Mouse (Mus musculus) kidney, adult 2 months (tissue): ENCODE measurements at regions not wholly inside any gene's neighbourhood (a gene's known extent, or its start where the extent isn't known, plus 50 kb on each side); places are given as distances from the start of the nearest gene placed in this dataset.

Experiments
- CTCF ChIP-seq: fragments of 200-500 bp; conservative IDR thresholded peaks from 2 replicates; pipeline ENCODE4 v1.5.1; 2011; ENCODE audit warnings: low read depth, mild to moderate bottlenecking, control low read depth, low read length, moderate library complexity, mixed read lengths; ENCODE audit not compliant: insufficient read depth, insufficient read length
- POLR2A ChIP-seq: fragments of 200-500 bp; IDR thresholded peaks from one replicate; pipeline ENCODE4 v1.6.1; 2011; ENCODE audit warnings: low read depth, low read length, control low read depth

DNA sequence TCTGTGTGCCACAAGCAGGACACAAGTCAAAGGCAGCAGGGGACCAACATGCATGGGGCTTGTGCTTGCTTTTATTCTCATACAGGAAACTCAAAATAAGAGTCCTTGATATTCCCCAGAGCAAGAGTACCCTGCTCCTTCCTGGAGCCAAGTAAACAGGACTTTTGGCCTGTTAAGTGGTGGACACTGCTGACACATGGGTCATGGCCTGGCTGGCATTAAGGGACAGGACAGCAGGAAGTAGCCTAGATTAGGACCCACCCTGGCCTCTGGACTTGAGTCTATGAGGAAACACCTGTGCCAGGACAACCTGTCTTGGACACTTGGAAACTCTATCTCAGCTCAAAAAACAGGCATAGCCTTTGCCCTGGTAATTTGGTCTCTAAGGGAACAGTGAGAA, 181.0 kb upstream of the Jun start:
- TF ChIP-seq CTCF, result no peak
- no peak for TF ChIP-seq POLR2A
